Mouse (Mus musculus): ENCODE data around the gene Gltpd2. TPM values are rescaled to one million over a fixed set of nuclear protein-coding genes. Genes with fewer than 3 reads are reported as not detected.
"Not testable (repeated sequence)": the region's sequence is repeated elsewhere in the genome, so short reads cannot be mapped to it uniquely, and the experiment has no call there.

The Gltpd2 gene
- polyA plus RNA-seq, 1 experiment from 2014 or later = 0.40 TPM

DNA sequence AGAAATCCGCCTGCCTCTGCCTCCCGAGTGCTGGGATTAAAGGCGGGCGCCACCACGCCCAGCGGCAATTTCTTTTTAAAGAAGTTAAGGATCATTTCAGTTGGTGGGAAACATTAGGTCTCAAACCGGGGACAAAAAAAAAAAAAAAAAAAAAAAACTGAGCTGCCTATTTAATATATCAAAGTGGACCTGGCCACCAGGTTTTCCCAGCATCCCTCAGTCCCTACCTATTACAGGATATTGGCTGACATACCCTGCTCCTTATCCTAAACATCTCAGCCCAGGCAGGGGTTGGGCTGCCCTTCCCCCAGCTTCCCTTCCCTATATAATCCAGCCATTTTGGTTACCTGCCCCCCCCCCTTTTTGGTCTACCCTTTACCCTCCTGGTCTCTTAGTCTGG lies 7.2 kb upstream of the Gltpd2 start:
- no peak overlapping the region for H3K27ac ChIP-seq (ENCODE audit: low read depth, low read length)
- no peaks in the 10 kb centered on the region for H3K9me3 ChIP-seq (ENCODE audit: control insufficient read depth, low read length)
- H3K4me2 ChIP-seq (ENCODE audit: low read length) = no peak overlapping the region
- no peak for ATAC-seq
- H3K4me3 ChIP-seq (ENCODE audit: low read length) = no peak overlapping the region
- H3K9ac ChIP-seq (ENCODE audit: low read depth, low read length) = no peak overlapping the region
- WGBS = 91% methylated on average over 7 of the region's 7 CpGs
- H3K4me1 ChIP-seq (ENCODE audit: control insufficient read depth, insufficient read depth, low read depth, low read length) = peaks cover 3% of the 10 kb centered on the region
- H3K36me3 ChIP-seq (ENCODE audit: control insufficient read depth, insufficient read depth, low read length) = no peaks in the 10 kb centered on the region
- peaks cover 4% of the 10 kb centered on the region; the same call in 1 of the 2 replicates for H3K27me3 ChIP-seq (replicated peaks; ENCODE audit: control insufficient read depth, insufficient read depth, low read length)

DNA sequence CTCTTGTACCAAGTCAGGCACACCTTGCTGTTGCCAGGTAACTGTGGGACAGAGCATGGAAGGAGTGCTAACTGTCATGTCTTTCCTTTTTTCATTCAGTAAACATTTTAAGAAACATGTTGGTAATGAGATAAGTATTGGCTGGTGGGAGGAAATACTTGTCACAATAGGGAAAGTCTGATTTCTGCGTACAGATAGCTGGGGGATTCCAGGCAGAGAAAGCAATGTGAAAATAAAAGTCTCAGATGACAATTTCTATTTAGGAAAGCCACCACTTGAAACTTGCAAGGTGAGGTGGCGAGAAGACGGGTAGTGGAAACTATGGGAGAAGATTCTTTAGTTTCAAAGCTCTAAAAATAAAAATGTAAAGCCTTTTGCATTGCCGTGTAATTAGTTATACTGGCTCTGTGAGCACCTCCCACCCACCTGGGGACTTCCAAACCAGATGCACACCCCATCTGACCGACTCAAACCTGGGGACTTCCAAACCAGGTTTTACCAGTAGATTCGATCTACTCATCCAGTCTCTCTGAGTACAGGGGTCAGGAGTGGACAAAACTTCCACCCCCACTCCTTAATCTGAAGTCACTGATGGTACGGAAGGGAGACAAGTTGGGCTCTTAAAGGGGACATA lies 6.2 kb upstream of the Gltpd2 start:
- Histone ChIP-seq H3K4me2 (ENCODE audit: low read length) (no peak overlapping the region), H3K9ac (ENCODE audit: low read depth, low read length) (no peak overlapping the region), H3K4me3 (ENCODE audit: low read length) (no peak overlapping the region), H3K4me1 (ENCODE audit: control insufficient read depth, insufficient read depth, low read depth, low read length) (peaks cover 3% of the 10 kb centered on the region), H3K27ac (ENCODE audit: low read depth, low read length) (no peak overlapping the region), H3K36me3 (ENCODE audit: control insufficient read depth, insufficient read depth, low read length) (no peaks in the 10 kb centered on the region), H3K27me3 (replicated peaks; ENCODE audit: control insufficient read depth, insufficient read depth, low read length) (peaks cover 4% of the 10 kb centered on the region; the same call in 1 of the 2 replicates), H3K9me3 (ENCODE audit: control insufficient read depth, low read length) (no peaks in the 10 kb centered on the region)
- no peak for ATAC-seq
- whole genome bisulfite sequencing = 82% methylated on average over 7 of the region's 7 CpGs

DNA sequence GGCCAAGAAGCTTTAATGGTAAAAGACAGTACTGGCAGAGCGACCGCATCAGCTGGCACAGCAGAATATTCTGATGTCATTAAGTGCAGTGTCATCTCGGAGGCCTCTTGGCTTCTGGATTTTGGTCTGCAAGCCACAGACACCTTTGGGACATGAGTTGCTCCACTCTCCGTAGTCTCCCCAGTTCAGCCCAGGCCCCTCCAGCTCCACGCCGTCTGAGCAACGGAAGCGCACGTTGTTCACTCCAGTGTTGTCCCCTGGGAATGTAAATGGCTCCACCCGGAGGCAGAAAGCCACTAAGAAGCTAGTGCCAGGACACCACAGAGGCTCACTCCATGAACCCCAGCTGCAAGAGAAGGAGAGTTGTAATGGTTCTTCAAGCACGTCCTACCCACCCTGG lies 5.5 kb upstream of the Gltpd2 start:
- H3K27me3 ChIP-seq (replicated peaks; ENCODE audit: control insufficient read depth, insufficient read depth, low read length) = peaks cover 2% of the 10 kb centered on the region; the same call in 1 of the 2 replicates
- no peaks in the 10 kb centered on the region for H3K36me3 ChIP-seq (ENCODE audit: control insufficient read depth, insufficient read depth, low read length)
- H3K4me2 ChIP-seq (ENCODE audit: low read length) = no peak overlapping the region
- no peak overlapping the region for H3K9ac ChIP-seq (ENCODE audit: low read depth, low read length)
- 46% methylated on average over 11 of the region's 11 CpGs for WGBS
- H3K9me3 ChIP-seq (ENCODE audit: control insufficient read depth, low read length) = no peaks in the 10 kb centered on the region
- H3K4me1 ChIP-seq (ENCODE audit: control insufficient read depth, insufficient read depth, low read depth, low read length) = peaks cover 3% of the 10 kb centered on the region
- no peak for ATAC-seq
- no peak overlapping the region for H3K27ac ChIP-seq (ENCODE audit: low read depth, low read length)
- no peak overlapping the region for H3K4me3 ChIP-seq (ENCODE audit: low read length)

DNA sequence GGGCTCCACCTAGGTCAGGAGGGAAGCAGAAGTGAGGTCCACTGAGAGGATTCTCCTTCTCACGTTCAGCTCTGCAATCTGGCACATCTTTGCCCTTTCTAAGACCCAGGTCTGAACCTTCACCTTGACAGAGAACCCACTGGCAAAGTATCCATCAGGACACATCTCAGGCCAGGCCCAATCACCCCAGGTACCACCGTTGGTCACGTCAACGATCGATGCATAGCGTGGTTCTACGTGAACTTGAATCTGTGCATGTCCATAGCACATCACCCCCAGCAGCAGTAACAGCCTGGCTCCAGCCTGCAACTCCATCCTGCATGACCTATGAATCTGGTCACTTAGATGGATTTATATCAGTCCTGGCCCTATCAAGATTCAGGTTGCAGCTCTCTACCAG lies 4.7 kb upstream of the Gltpd2 start, which contains the start of gene Vmo1:
Gene Vmo1, minus strand, starts transcription at position 329 of the 400 bp plus-strand sequence.
- Histone ChIP-seq H3K27me3 (replicated peaks; ENCODE audit: control insufficient read depth, insufficient read depth, low read length) (peaks cover 4% of the 10 kb centered on the region; the same call in 1 of the 2 replicates), H3K4me2 (ENCODE audit: low read length) (no peak within 1 kb of the TSS), H3K4me3 (ENCODE audit: low read length) (no peak within 1 kb of the TSS), H3K27ac (ENCODE audit: low read depth, low read length) (no peak within 1 kb of the TSS), H3K9me3 (ENCODE audit: control insufficient read depth, low read length) (no peaks in the 10 kb centered on the region), H3K36me3 (ENCODE audit: control insufficient read depth, insufficient read depth, low read length) (no peaks in the 10 kb centered on the region), H3K4me1 (ENCODE audit: control insufficient read depth, insufficient read depth, low read depth, low read length) (peaks cover 3% of the 10 kb centered on the region), H3K9ac (ENCODE audit: low read depth, low read length) (no peak within 1 kb of the TSS)
- WGBS = 87% methylated on average over 7 of the region's 7 CpGs
- no peak for ATAC-seq

DNA sequence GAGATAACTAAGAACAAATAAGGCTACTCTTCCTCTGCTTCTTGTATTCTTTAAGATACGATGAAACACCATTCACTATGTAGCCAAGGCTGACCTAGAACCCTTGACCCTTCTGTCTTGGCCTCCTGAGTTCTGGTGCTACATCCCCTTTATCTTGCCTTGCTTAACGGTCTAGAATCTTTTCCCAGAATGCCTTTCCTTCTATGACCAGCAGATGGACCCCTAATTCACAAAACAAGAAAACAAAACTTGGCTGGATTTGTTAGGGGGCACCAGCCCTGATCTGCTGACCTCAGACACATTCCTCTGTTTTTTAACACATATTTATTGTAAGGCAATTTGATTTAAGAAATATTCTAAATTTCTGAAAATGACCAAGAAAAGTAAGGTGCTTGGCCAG lies 2.6 kb upstream of the Gltpd2 start:
- peaks cover 3% of the 10 kb centered on the region; the same call in 1 of the 2 replicates for H3K27me3 ChIP-seq (replicated peaks; ENCODE audit: control insufficient read depth, insufficient read depth, low read length)
- no peak for ATAC-seq
- no peaks in the 10 kb centered on the region for H3K9me3 ChIP-seq (ENCODE audit: control insufficient read depth, low read length)
- WGBS = 40% methylated on average over 2 of the region's 2 CpGs
- H3K27ac ChIP-seq (ENCODE audit: low read depth, low read length) = no peak overlapping the region
- H3K9ac ChIP-seq (ENCODE audit: low read depth, low read length) = no peak overlapping the region
- peaks cover 2% of the 10 kb centered on the region; the same call in 1 of the 2 replicates for H3K4me1 ChIP-seq (ENCODE audit: control insufficient read depth, insufficient read depth, low read depth, low read length)
- no peaks in the 10 kb centered on the region for H3K36me3 ChIP-seq (ENCODE audit: control insufficient read depth, insufficient read depth, low read length)
- H3K4me2 ChIP-seq (ENCODE audit: low read length) = no peak overlapping the region
- no peak overlapping the region for H3K4me3 ChIP-seq (ENCODE audit: low read length)

DNA sequence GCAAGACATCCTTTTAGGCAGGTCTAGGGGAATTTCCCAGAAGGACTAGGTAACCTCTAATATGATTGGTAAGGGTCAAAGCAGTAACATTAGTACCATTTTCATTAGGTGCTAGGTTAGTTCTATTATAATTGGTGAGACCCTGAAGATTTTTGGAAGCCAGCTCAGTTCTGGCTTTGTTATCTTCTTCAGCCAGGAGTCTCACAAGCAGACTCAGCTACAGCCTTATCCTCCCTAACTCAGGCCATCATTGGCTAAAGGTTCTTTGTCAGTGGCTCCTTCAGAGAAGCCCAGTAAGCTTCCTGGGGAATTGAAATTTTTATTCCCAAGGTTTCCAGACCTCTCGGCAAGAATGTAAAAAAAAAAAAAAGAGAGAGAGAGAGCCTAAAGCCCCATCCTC lies 560 bp upstream of the Gltpd2 start:
- no peak overlapping the region for H3K4me3 ChIP-seq (ENCODE audit: low read length)
- H3K4me1 ChIP-seq (ENCODE audit: control insufficient read depth, insufficient read depth, low read depth, low read length) = peaks cover 2% of the 10 kb centered on the region; the same call in 1 of the 2 replicates
- H3K27ac ChIP-seq (ENCODE audit: low read depth, low read length) = no peak overlapping the region
- H3K27me3 ChIP-seq (replicated peaks; ENCODE audit: control insufficient read depth, insufficient read depth, low read length) = peaks cover 3% of the 10 kb centered on the region; the same call in 1 of the 2 replicates
- H3K9me3 ChIP-seq (ENCODE audit: control insufficient read depth, low read length) = no peaks in the 10 kb centered on the region
- ATAC-seq = no peak
- no peak overlapping the region for H3K9ac ChIP-seq (ENCODE audit: low read depth, low read length)
- no peak overlapping the region for H3K4me2 ChIP-seq (ENCODE audit: low read length)
- WGBS = 65% methylated on average over 1 of the region's 1 CpGs
- H3K36me3 ChIP-seq (ENCODE audit: control insufficient read depth, insufficient read depth, low read length) = no peaks in the 10 kb centered on the region

DNA sequence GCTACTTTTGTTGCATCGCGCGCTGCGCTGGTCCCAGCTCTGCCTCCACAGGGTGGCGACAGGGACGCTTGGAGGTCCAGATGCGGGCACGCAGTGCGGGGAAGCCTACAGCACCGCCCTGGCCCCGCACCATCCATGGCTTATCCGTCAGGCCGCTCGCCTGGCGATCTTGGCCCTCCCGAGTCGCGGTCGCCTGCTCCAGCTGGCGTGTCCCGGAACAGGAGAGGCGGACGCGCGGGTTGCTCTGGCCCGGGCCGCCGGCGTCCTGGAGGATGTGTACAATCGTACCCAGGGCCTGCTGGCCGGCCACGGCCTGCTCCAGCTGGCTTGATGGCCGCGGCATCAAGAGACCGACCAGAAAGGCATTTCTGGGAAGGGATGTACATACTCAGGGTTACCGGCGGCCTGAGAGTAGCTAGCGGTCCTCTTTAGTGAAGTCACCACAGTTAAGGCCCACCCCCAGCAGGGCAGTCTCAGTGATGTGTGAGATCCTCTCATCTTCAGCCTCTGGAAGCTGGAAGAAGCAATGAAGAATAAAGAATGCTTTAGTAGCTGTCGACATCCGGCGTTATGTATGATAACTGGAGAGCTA lies 1.3 kb downstream of the Gltpd2 start:
- peak overlapping the region; percentile 38 for H3K4me2 ChIP-seq (ENCODE audit: low read length)
- 13% methylated on average over 41 of the region's 41 CpGs for WGBS
- H3K9me3 ChIP-seq (ENCODE audit: control insufficient read depth, low read length) = no peaks in the 10 kb centered on the region
- peaks cover 2% of the 10 kb centered on the region; the same call in 1 of the 2 replicates for H3K4me1 ChIP-seq (ENCODE audit: control insufficient read depth, insufficient read depth, low read depth, low read length)
- peak overlapping the region; percentile 39 for H3K9ac ChIP-seq (ENCODE audit: low read depth, low read length)
- H3K4me3 ChIP-seq (ENCODE audit: low read length) = peak overlapping the region; percentile 23
- peak; percentile 57 for ATAC-seq
- no peaks in the 10 kb centered on the region for H3K36me3 ChIP-seq (ENCODE audit: control insufficient read depth, insufficient read depth, low read length)
- H3K27ac ChIP-seq (ENCODE audit: low read depth, low read length) = no peak overlapping the region
- peaks cover 3% of the 10 kb centered on the region; the same call in 1 of the 2 replicates for H3K27me3 ChIP-seq (replicated peaks; ENCODE audit: control insufficient read depth, insufficient read depth, low read length)

DNA sequence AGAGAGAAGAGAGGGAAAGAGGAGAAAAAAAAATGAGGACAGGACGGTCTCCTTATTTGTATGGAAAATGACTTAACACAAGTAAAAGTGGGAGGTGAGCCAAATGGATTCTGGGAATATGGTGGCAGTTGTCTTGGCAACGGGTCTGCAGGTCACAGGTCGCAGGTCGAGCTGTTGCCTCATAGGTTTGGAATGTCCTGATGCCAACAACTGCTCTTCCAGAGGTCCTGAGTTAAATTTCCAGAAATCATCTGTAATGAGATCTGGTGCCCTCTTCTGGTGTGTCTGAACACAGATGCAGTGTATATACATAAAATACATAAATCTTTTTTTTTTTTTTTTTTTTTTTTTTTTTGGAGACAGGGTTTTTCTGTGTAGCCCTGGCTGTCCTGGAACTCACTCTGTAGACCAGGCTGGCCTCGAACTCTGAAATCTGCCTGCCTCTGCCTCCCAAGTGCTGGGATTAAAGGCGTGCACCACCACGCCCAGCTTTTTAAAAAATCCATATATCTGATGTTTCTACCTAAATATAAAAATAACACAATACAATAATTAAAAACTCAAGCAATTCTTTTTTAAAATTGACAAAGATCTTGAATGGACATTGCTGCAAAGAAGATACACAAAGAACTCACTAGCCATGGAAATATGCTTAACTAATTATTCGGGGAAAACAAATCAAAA lies 4.5 kb downstream of the Gltpd2 start:
- 86% methylated on average over 8 of the region's 8 CpGs for WGBS
- Histone ChIP-seq H3K4me1 (ENCODE audit: control insufficient read depth, insufficient read depth, low read depth, low read length) (peaks cover 12% of the 10 kb centered on the region), H3K36me3 (ENCODE audit: control insufficient read depth, insufficient read depth, low read length) (peaks cover 18% of the 10 kb centered on the region)
- ATAC-seq; H3K27ac ChIP-seq (ENCODE audit: low read depth, low read length); H3K27me3 ChIP-seq (replicated peaks; ENCODE audit: control insufficient read depth, insufficient read depth, low read length); H3K9ac ChIP-seq (ENCODE audit: low read depth, low read length); H3K9me3 ChIP-seq (ENCODE audit: control insufficient read depth, low read length); H3K4me3 ChIP-seq (ENCODE audit: low read length); H3K4me2 ChIP-seq (ENCODE audit: low read length): not testable (repeated sequence)

DNA sequence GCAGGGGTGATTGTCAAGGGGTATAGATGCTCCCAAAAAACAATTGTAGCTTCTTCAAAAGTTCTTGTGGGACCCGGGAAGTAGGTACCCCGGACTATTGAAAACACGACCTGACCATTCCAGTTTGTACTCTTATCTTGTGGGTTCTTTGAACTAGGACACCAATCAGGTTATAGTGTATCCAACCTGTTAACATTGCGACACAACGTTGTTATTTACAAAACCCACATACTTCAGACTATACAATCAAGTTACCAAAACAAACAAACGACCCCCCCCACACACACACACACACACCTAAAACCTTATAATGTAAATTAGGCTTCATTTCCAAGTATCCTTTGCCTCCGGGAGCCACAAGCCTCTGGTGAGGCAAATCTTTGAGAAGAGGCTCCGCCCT lies 5.8 kb downstream of the Gltpd2 start:
- peak overlapping the region; percentile 74 for H3K4me3 ChIP-seq (ENCODE audit: low read length)
- WGBS = 9% methylated on average over 8 of the region's 8 CpGs
- no peak overlapping the region for H3K27ac ChIP-seq (ENCODE audit: low read depth, low read length)
- H3K9ac ChIP-seq (ENCODE audit: low read depth, low read length) = peak overlapping the region; percentile 33; the same call in 1 of the 2 replicates
- peaks cover 23% of the 10 kb centered on the region for H3K36me3 ChIP-seq (ENCODE audit: control insufficient read depth, insufficient read depth, low read length)
- H3K4me1 ChIP-seq (ENCODE audit: control insufficient read depth, insufficient read depth, low read depth, low read length) = peaks cover 12% of the 10 kb centered on the region
- ATAC-seq = peak; percentile 28
- no peaks in the 10 kb centered on the region for H3K9me3 ChIP-seq (ENCODE audit: control insufficient read depth, low read length)
- peak overlapping the region; percentile 60 for H3K4me2 ChIP-seq (ENCODE audit: low read length)
- no peaks in the 10 kb centered on the region for H3K27me3 ChIP-seq (replicated peaks; ENCODE audit: control insufficient read depth, insufficient read depth, low read length)

Data from hindbrain, embryonic 16.5 days (tissue).